Mouse (Mus musculus) CH12.LX (cell line): ENCODE results near the gene Vdr.

ENCODE experiments used
- CTCF ChIP-seq, 2 experiments: IDR thresholded peaks in 1 of 2; conservative IDR thresholded peaks in 1 of 2; 2 replicates each; pipeline ENCODE4 v1.5.1; 2011 to 2012; ENCODE audit warnings: low read depth in 2 of 2, low read length in 2 of 2, improper control_type of control experiment in 1 of 2, inconsistent platforms in 1 of 2, mild to moderate bottlenecking in 1 of 2, moderate library complexity in 1 of 2
- EP300 ChIP-seq: IDR thresholded peaks from 2 replicates; pipeline ENCODE4 v1.6.1; 2011; ENCODE audit warnings: low read length, improper control_type of control experiment
- JUN ChIP-seq: IDR thresholded peaks from 2 replicates; pipeline ENCODE4 v1.6.1; 2011; ENCODE audit warnings: low read depth, mild to moderate bottlenecking, low read length, improper control_type of control experiment, moderate library complexity; ENCODE audit not compliant: insufficient read depth
- TCF12 ChIP-seq: IDR thresholded peaks from 2 replicates; pipeline ENCODE4 v1.6.1; 2014; ENCODE audit warnings: low read depth, mild to moderate bottlenecking, inconsistent platforms, low read length, improper control_type of control experiment

DNA sequence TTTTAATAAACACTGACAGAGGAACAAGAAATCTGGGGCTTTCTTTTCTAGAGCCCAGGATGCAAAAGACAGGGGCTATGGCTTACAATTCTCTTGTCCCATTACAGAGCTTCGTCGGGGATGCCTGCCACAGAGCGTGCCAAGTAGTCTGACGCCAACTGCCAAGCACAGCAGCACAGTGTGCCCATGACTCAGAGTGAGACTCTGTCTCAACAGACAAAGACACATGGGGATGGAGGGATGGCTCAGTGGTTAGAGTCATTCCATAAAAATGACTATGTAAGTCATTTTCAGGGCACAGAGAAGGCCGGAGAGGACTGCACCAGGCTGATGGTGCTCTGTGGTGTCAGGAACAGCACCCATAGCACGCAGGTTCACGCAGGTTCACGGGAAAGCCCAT is 38.3 kb downstream of the Vdr start:
- TF ChIP-seq EP300 (no peak), JUN (no peak), CTCF (conservative IDR thresholded peaks at IDR 0.05 in 1 of 2, IDR thresholded peaks at IDR 0.05 in 1 of 2; ENCODE audit: low read depth in 2 of 2, low read length in 2 of 2) (no peak), TCF12 (no peak)
